Mouse (Mus musculus): ENCODE data around the gene Gpr75. TPM values are rescaled to one million over a fixed set of nuclear protein-coding genes. Genes with fewer than 3 reads are reported as not detected.

The Gpr75 gene
- 7.7 and 8.4 TPM in 2 replicates for polyA plus RNA-seq (2021; fragmentation: Nextera tagmentation)
- long read RNA-seq, experiment 1, transcript Gpr75-201 (2 exons, 2,926 nt), result major isoform, 7 of 7 reads
- long read RNA-seq, experiment 1, partial matches to known transcripts, result 0 of 7 reads
- long read RNA-seq, experiment 1, other reads (novel, unspliced or antisense), result 0 of 7 reads
- long read RNA-seq, experiment 2, transcript Gpr75-201 (2 exons, 2,926 nt), result major isoform, 42 of 53 reads
- long read RNA-seq, experiment 2, partial matches to known transcripts, result 1 of 53 reads
- long read RNA-seq, experiment 2, other reads (novel, unspliced or antisense), result 10 of 53 reads

DNA sequence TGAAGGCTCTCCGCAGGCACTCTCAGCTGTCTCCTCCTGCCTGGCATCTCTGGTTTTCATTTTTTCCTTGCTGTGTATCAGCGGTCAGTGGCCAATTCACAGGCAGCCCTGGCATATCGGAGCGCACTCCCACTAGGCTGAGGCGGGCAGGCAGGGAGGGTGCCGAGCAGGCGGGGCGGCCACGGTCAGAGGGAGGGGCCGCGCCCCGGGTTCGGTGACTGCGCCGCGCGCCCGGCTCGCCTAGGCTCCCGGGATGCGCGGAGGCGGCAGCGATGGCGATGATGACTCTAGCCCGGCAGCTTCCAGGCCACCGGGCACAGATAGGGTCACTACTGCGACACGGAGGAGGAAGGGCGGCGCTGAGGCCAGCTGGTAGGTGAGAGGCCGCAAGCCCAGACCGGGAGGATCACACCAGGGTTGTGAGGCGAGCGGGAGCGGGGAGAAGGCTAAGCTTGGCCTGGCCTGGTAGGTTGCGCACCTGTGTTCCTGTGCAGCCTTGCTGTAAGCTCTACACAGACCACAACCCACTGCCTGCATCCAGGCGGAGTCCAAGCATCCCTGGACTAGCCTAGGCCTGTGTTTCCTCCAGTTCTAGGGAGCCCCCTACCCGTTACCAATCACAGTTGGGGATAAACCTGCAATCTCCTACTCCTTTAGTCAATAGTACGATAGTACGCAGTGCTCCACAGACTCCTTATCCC, at the start of gene Gpr75, which contains the start of gene Asb3:
Gene Gpr75, plus strand, starts transcription at position 188 of the 701 bp plus-strand sequence.
Gene Asb3, plus strand, starts transcription at position 246 of the 701 bp plus-strand sequence.

Other genes starting within 250 kb of the Gpr75 start
- 79.3 and 91.7 TPM in 2 replicates for gene Acyp2, start 235.8 kb upstream of the Gpr75 start, polyA plus RNA-seq (2021; fragmentation: Nextera tagmentation)
- gene Psme4, start 113.6 kb upstream of the Gpr75 start, polyA plus RNA-seq (2021; fragmentation: Nextera tagmentation), result 2.0 and 2.6 TPM in 2 replicates
- 24.2 and 24.6 TPM in 2 replicates for gene Asb3, start 58 bp downstream of the Gpr75 start, polyA plus RNA-seq (2021; fragmentation: Nextera tagmentation)
- gene Erlec1, start 69.0 kb downstream of the Gpr75 start, polyA plus RNA-seq (2021; fragmentation: Nextera tagmentation), result 9.4 and 14.9 TPM in 2 replicates
- gene Chac2, start 101.0 kb downstream of the Gpr75 start, polyA plus RNA-seq (2021; fragmentation: Nextera tagmentation), result 22.0 and 24.7 TPM in 2 replicates

All from layer of hippocampus, adult 6 months (tissue).